Mouse (Mus musculus): Measurements from ENCODE around the gene Mrpl4. TPM values are rescaled to one million over a fixed set of nuclear protein-coding genes. Genes with fewer than 3 reads are reported as not detected.

Gene Mrpl4
- polyA plus RNA-seq, 1 experiment from 2014 or later = 173 TPM

GRCm38 (mm10) chr9:21030055-21030600 lies 27.6 kb downstream of the Mrpl4 start:
- ATAC-seq (replicated peaks; ENCODE audit: extremely low read depth, insufficient read depth, low FRiP score) = no peak
- Histone ChIP-seq H3K36me3 (ENCODE audit: control insufficient read depth, insufficient read depth) (no peaks in the 10 kb centered on the region), H3K9me3 (replicated peaks; ENCODE audit: control insufficient read depth, low read length) (no peaks in the 10 kb centered on the region), H3K27ac (ENCODE audit: low read length) (no peak overlapping the region), H3K27me3 (ENCODE audit: control insufficient read depth, insufficient read depth, low read length) (peaks cover 33% of the 10 kb centered on the region), H3K4me3 (ENCODE audit: low read length) (peak overlapping the region; percentile 62), H3K9ac (ENCODE audit: low read length) (peak overlapping the region; percentile 67; the same call in 1 of the 2 replicates), H3K4me1 (ENCODE audit: control insufficient read depth, insufficient read depth, low read length) (peaks cover 42% of the 10 kb centered on the region), H3K4me2 (ENCODE audit: low read depth, low read length) (peak overlapping the region; percentile 95)
- WGBS = 20% methylated on average over 22 of the region's 22 CpGs

- Histone ChIP-seq H3K9ac (ENCODE audit: low read length) (peak overlapping the region; percentile 53), H3K9me3 (replicated peaks; ENCODE audit: control insufficient read depth, low read length) (no peaks in the 10 kb centered on the region), H3K36me3 (ENCODE audit: control insufficient read depth, insufficient read depth) (no peaks in the 10 kb centered on the region), H3K27me3 (ENCODE audit: control insufficient read depth, insufficient read depth, low read length) (peaks cover 40% of the 10 kb centered on the region), H3K4me3 (ENCODE audit: low read length) (peak overlapping the region; percentile 62), H3K4me1 (ENCODE audit: control insufficient read depth, insufficient read depth, low read length) (peaks cover 42% of the 10 kb centered on the region), H3K4me2 (ENCODE audit: low read depth, low read length) (peak overlapping the region; percentile 95), H3K27ac (ENCODE audit: low read length) (0 out of 2 replicates have a peak overlapping the region, but pooled peaks have one; percentile 43)
- ATAC-seq (replicated peaks; ENCODE audit: extremely low read depth, insufficient read depth, low FRiP score) = peak; percentile 59
- 0% methylated on average over 13 of the region's 13 CpGs for WGBS
These were observed 28.3 kb downstream of the Mrpl4 start for GRCm38 (mm10) chr9:21030781-21031250.

GRCm38 (mm10) chr9:21031251-21031895 lies 28.8 kb downstream of the Mrpl4 start:
- no peaks in the 10 kb centered on the region for H3K36me3 ChIP-seq (ENCODE audit: control insufficient read depth, insufficient read depth)
- peaks cover 42% of the 10 kb centered on the region for H3K4me1 ChIP-seq (ENCODE audit: control insufficient read depth, insufficient read depth, low read length)
- peak overlapping the region; percentile 95 for H3K4me2 ChIP-seq (ENCODE audit: low read depth, low read length)
- H3K4me3 ChIP-seq (ENCODE audit: low read length) = peak overlapping the region; percentile 62
- H3K9me3 ChIP-seq (replicated peaks; ENCODE audit: control insufficient read depth, low read length) = no peaks in the 10 kb centered on the region
- WGBS = under 1% methylated on average over 36 of the region's 36 CpGs
- H3K27me3 ChIP-seq (ENCODE audit: control insufficient read depth, insufficient read depth, low read length) = peaks cover 45% of the 10 kb centered on the region
- peak overlapping the region; percentile 53 for H3K9ac ChIP-seq (ENCODE audit: low read length)
- H3K27ac ChIP-seq (ENCODE audit: low read length) = 0 out of 2 replicates have a peak overlapping the region, but pooled peaks have one; percentile 43
- ATAC-seq (replicated peaks; ENCODE audit: extremely low read depth, insufficient read depth, low FRiP score) = peak; percentile 33; the same call in 1 of the 2 replicates

- WGBS = 2% methylated on average over 34 of the region's 35 CpGs
- Histone ChIP-seq H3K27me3 (ENCODE audit: control insufficient read depth, insufficient read depth, low read length) (peaks cover 51% of the 10 kb centered on the region), H3K9ac (ENCODE audit: low read length) (peak within 1 kb of the TSS; percentile 62), H3K9me3 (replicated peaks; ENCODE audit: control insufficient read depth, low read length) (no peaks in the 10 kb centered on the region), H3K27ac (ENCODE audit: low read length) (0 out of 2 replicates have a peak within 1 kb of the TSS, but pooled peaks have one; percentile 43), H3K4me2 (ENCODE audit: low read depth, low read length) (peak within 1 kb of the TSS; percentile 95), H3K4me1 (ENCODE audit: control insufficient read depth, insufficient read depth, low read length) (peaks cover 46% of the 10 kb centered on the region), H3K36me3 (ENCODE audit: control insufficient read depth, insufficient read depth) (no peaks in the 10 kb centered on the region), H3K4me3 (ENCODE audit: low read length) (peak within 1 kb of the TSS; percentile 62)
- no peak for ATAC-seq (replicated peaks; ENCODE audit: extremely low read depth, insufficient read depth, low FRiP score)
These were observed 29.4 kb downstream of the Mrpl4 start, which contains the start of gene Icam5 for GRCm38 (mm10) chr9:21031896-21032351. TSS of gene Icam5 (plus strand) at chr9:21032073.

GRCm38 (mm10) chr9:21032491-21032890 lies 30.0 kb downstream of the Mrpl4 start:
- H3K9me3 ChIP-seq (replicated peaks; ENCODE audit: control insufficient read depth, low read length) = no peaks in the 10 kb centered on the region
- peak overlapping the region; percentile 62 for H3K4me3 ChIP-seq (ENCODE audit: low read length)
- peaks cover 55% of the 10 kb centered on the region for H3K27me3 ChIP-seq (ENCODE audit: control insufficient read depth, insufficient read depth, low read length)
- ATAC-seq (replicated peaks; ENCODE audit: extremely low read depth, insufficient read depth, low FRiP score) = no peak
- H3K27ac ChIP-seq (ENCODE audit: low read length) = no peak overlapping the region
- no peak overlapping the region; the same call in 1 of the 2 replicates for H3K9ac ChIP-seq (ENCODE audit: low read length)
- H3K4me1 ChIP-seq (ENCODE audit: control insufficient read depth, insufficient read depth, low read length) = peaks cover 50% of the 10 kb centered on the region
- no peaks in the 10 kb centered on the region for H3K36me3 ChIP-seq (ENCODE audit: control insufficient read depth, insufficient read depth)
- peak overlapping the region; percentile 95 for H3K4me2 ChIP-seq (ENCODE audit: low read depth, low read length)
- 3% methylated on average over 7 of the region's 7 CpGs for WGBS

- H3K4me1 ChIP-seq (ENCODE audit: control insufficient read depth, insufficient read depth, low read length) = peaks cover 55% of the 10 kb centered on the region
- peak overlapping the region; percentile 95 for H3K4me2 ChIP-seq (ENCODE audit: low read depth, low read length)
- 0 out of 2 replicates have a peak, but pooled peaks have one; percentile 28 for ATAC-seq (replicated peaks; ENCODE audit: extremely low read depth, insufficient read depth, low FRiP score)
- no peak overlapping the region for H3K27ac ChIP-seq (ENCODE audit: low read length)
- peak overlapping the region; percentile 62 for H3K9ac ChIP-seq (ENCODE audit: low read length)
- H3K27me3 ChIP-seq (ENCODE audit: control insufficient read depth, insufficient read depth, low read length) = peaks cover 61% of the 10 kb centered on the region
- no peaks in the 10 kb centered on the region for H3K9me3 ChIP-seq (replicated peaks; ENCODE audit: control insufficient read depth, low read length)
- peak overlapping the region; percentile 60 for H3K4me3 ChIP-seq (ENCODE audit: low read length)
- no peaks in the 10 kb centered on the region for H3K36me3 ChIP-seq (ENCODE audit: control insufficient read depth, insufficient read depth)
- WGBS = under 1% methylated on average over 34 of the region's 34 CpGs
These were observed 30.6 kb downstream of the Mrpl4 start for GRCm38 (mm10) chr9:21033136-21033535.

- Histone ChIP-seq H3K4me1 (ENCODE audit: control insufficient read depth, insufficient read depth, low read length) (peaks cover 48% of the 10 kb centered on the region), H3K4me3 (ENCODE audit: low read length) (0 out of 2 replicates have a peak overlapping the region, but pooled peaks have one; percentile 6), H3K27me3 (ENCODE audit: control insufficient read depth, insufficient read depth, low read length) (peaks cover 65% of the 10 kb centered on the region), H3K4me2 (ENCODE audit: low read depth, low read length) (no peak overlapping the region), H3K36me3 (ENCODE audit: control insufficient read depth, insufficient read depth) (no peaks in the 10 kb centered on the region), H3K27ac (ENCODE audit: low read length) (no peak overlapping the region), H3K9ac (ENCODE audit: low read length) (no peak overlapping the region), H3K9me3 (replicated peaks; ENCODE audit: control insufficient read depth, low read length) (no peaks in the 10 kb centered on the region)
- WGBS = 4% methylated on average over 17 of the region's 17 CpGs
- ATAC-seq (replicated peaks; ENCODE audit: extremely low read depth, insufficient read depth, low FRiP score) = no peak
These were observed 32.0 kb downstream of the Mrpl4 start for GRCm38 (mm10) chr9:21034481-21035085.

GRCm38 (mm10) chr9:21035586-21035985 lies 33.0 kb downstream of the Mrpl4 start:
- Histone ChIP-seq H3K27ac (ENCODE audit: low read length) (no peak overlapping the region), H3K9ac (ENCODE audit: low read length) (no peak overlapping the region), H3K4me2 (ENCODE audit: low read depth, low read length) (no peak overlapping the region), H3K4me1 (ENCODE audit: control insufficient read depth, insufficient read depth, low read length) (peaks cover 39% of the 10 kb centered on the region), H3K4me3 (ENCODE audit: low read length) (no peak overlapping the region), H3K9me3 (replicated peaks; ENCODE audit: control insufficient read depth, low read length) (no peaks in the 10 kb centered on the region), H3K36me3 (ENCODE audit: control insufficient read depth, insufficient read depth) (no peaks in the 10 kb centered on the region), H3K27me3 (ENCODE audit: control insufficient read depth, insufficient read depth, low read length) (peaks cover 65% of the 10 kb centered on the region)
- 34% methylated on average over 9 of the region's 9 CpGs for WGBS
- no peak for ATAC-seq (replicated peaks; ENCODE audit: extremely low read depth, insufficient read depth, low FRiP score)

All from heart, embryonic 16.5 days (tissue).